Mouse (Mus musculus): ENCODE data around the gene Cabp4. TPM values are rescaled to one million over a fixed set of nuclear protein-coding genes. Genes with fewer than 3 reads are reported as not detected.

The Cabp4 gene
- polyA plus RNA-seq, 2 experiments: 0.15 TPM; not detected in 1

- no peak overlapping the region for H3K9ac ChIP-seq (replicated peaks)
- peaks cover 16% of the 10 kb centered on the region; the same call in 1 of the 2 replicates for H3K36me3 ChIP-seq (replicated peaks; ENCODE audit: control insufficient read depth, insufficient read depth, low read depth)
- WGBS (ENCODE audit: insufficient replicate concordance): 88% methylated on average over 10 of the region's 10 CpGs
- H3K27ac ChIP-seq: no peak overlapping the region
- TF ChIP-seq EP300 (IDR thresholded peaks at IDR 0.05; ENCODE audit: low read depth) (no peak), CTCF (IDR thresholded peaks at IDR 0.05; ENCODE audit: low read depth) (no peak)
- no peak overlapping the region for H3K4me3 ChIP-seq (ENCODE audit: insufficient read depth in 1 of 2, low read depth in 2 of 2, low read length in 2 of 2)
- peaks cover 9 to 13% of the 10 kb centered on the region in 2 experiments for H3K4me1 ChIP-seq (replicated peaks; ENCODE audit: control insufficient read depth in 2 of 2, insufficient read depth in 2 of 2, low read length in 1 of 2)
- no peak for DNase-seq (ENCODE audit: low read depth in 3 of 3, low spot score in 3 of 3)
- no peaks in the 10 kb centered on the region for H3K27me3 ChIP-seq (ENCODE audit: control insufficient read depth, insufficient read depth, low read length)
- H3K4me2 ChIP-seq (ENCODE audit: low read depth): no peak overlapping the region
- H3K9me3 ChIP-seq (ENCODE audit: control insufficient read depth, low read length): no peaks in the 10 kb centered on the region
- no peak for ATAC-seq (ENCODE audit: insufficient read depth)
These were observed 28.7 kb downstream of the Cabp4 start for GRCm38 (mm10) chr19:4115144-4115543.

- Histone ChIP-seq H3K36me3 (replicated peaks; ENCODE audit: control insufficient read depth, insufficient read depth, low read depth) (peaks cover 16% of the 10 kb centered on the region; the same call in 1 of the 2 replicates), H3K27ac (no peak overlapping the region), H3K4me1 (replicated peaks; ENCODE audit: control insufficient read depth in 2 of 2, insufficient read depth in 2 of 2, low read length in 1 of 2) (peaks cover 9 to 13% of the 10 kb centered on the region in 2 experiments; a peak in 3 of 4 replicates), H3K27me3 (ENCODE audit: control insufficient read depth, insufficient read depth, low read length) (no peaks in the 10 kb centered on the region), H3K9ac (replicated peaks) (no peak overlapping the region), H3K9me3 (ENCODE audit: control insufficient read depth, low read length) (no peaks in the 10 kb centered on the region), H3K4me2 (ENCODE audit: low read depth) (no peak overlapping the region), H3K4me3 (ENCODE audit: insufficient read depth in 1 of 2, low read depth in 2 of 2, low read length in 2 of 2) (no peak overlapping the region)
- TF ChIP-seq CTCF (IDR thresholded peaks at IDR 0.05; ENCODE audit: low read depth) (no peak), EP300 (IDR thresholded peaks at IDR 0.05; ENCODE audit: low read depth) (no peak)
- ATAC-seq (ENCODE audit: insufficient read depth): no peak
- DNase-seq (ENCODE audit: low read depth in 3 of 3, low spot score in 3 of 3): no peak
- 82% methylated on average over 10 of the region's 10 CpGs for WGBS (ENCODE audit: insufficient replicate concordance)
These were observed 29.3 kb downstream of the Cabp4 start for GRCm38 (mm10) chr19:4114551-4114950.

DNA sequence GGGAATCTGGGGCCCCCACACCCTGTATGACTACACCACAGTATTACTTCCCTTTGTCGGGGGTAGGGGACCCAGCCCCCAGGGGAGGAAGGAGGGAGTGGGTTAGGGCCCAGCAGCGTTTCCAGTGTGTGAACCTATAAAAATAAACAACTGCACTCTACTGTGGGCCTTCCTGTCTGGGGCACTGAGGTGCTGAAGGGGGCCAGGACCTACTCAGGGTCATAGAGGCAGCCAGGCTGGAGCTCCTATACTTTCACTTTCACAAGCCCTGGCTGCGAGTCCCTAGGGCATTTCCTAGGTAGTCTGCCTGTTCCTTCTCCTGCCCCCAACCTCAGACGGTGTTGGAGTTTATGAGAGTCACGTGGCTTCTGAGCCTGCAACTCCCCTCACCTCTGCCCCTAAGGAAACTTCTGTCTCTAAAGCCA is 30.0 kb downstream of the Cabp4 start:
- WGBS (ENCODE audit: insufficient replicate concordance): 13% methylated on average over 5 of the region's 5 CpGs
- Histone ChIP-seq H3K4me1 (replicated peaks; ENCODE audit: control insufficient read depth in 2 of 2, insufficient read depth in 2 of 2, low read length in 1 of 2) (peaks cover 9 to 13% of the 10 kb centered on the region in 2 experiments; a peak in 3 of 4 replicates), H3K4me2 (ENCODE audit: low read depth) (peak overlapping the region; percentile 45), H3K27me3 (ENCODE audit: control insufficient read depth, insufficient read depth, low read length) (no peaks in the 10 kb centered on the region), H3K9ac (replicated peaks) (peak overlapping the region; percentile 9), H3K27ac (no peak overlapping the region; the same call in 1 of the 2 replicates), H3K4me3 (ENCODE audit: insufficient read depth in 1 of 2, low read depth in 2 of 2, low read length in 2 of 2) (peak overlapping the region in 1 of 2 experiments; percentile 6; a peak in 1 of 4 replicates), H3K36me3 (replicated peaks; ENCODE audit: control insufficient read depth, insufficient read depth, low read depth) (peaks cover 16% of the 10 kb centered on the region; the same call in 1 of the 2 replicates), H3K9me3 (ENCODE audit: control insufficient read depth, low read length) (no peaks in the 10 kb centered on the region)
- ATAC-seq (ENCODE audit: insufficient read depth): peak; percentile 18; the same call in 1 of the 2 replicates
- DNase-seq (ENCODE audit: low read depth in 3 of 3, low spot score in 3 of 3): no peak
- TF ChIP-seq EP300 (IDR thresholded peaks at IDR 0.05; ENCODE audit: low read depth) (no peak), CTCF (IDR thresholded peaks at IDR 0.05; ENCODE audit: low read depth) (no peak)

DNA sequence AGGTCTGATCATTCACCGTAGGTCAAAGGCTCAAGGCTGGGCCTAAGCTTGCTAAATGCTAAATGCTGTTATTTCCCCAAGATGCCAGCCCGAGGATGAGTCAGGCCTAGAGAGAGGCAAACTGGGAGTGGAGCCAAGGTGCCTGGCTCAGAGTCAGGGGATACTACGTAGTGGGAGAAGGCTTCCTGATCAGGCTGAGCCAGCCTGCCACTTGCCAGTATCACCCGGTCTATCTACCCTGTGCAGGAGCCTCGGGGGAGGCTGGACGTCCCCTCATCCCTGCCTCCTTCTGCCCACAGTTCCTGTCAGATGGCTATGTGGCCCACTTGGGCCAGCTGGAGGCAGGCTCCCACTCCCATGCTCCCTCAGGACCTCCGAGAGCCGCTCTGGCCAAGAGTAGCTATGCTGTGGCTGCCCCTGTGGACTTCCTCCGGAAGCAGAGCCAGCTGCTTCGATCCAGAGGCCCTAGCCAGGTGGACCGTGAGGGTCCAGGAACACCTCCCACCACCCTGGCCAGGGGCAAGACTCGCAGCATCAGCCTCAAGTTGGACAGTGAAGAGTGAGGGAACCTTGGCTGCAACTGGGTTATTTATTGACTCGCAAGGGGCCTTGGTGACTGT is 30.5 kb downstream of the Cabp4 start:
- TF ChIP-seq CTCF (IDR thresholded peaks at IDR 0.05; ENCODE audit: low read depth): no peak
- no peak for TF ChIP-seq EP300 (IDR thresholded peaks at IDR 0.05; ENCODE audit: low read depth)
- no peaks in the 10 kb centered on the region for H3K27me3 ChIP-seq (ENCODE audit: control insufficient read depth, insufficient read depth, low read length)
- no peak for DNase-seq (ENCODE audit: low read depth in 3 of 3, low spot score in 3 of 3)
- no peaks in the 10 kb centered on the region for H3K9me3 ChIP-seq (ENCODE audit: control insufficient read depth, low read length)
- peak overlapping the region; percentile 45 for H3K4me2 ChIP-seq (ENCODE audit: low read depth)
- H3K4me3 ChIP-seq (ENCODE audit: insufficient read depth in 1 of 2, low read depth in 2 of 2, low read length in 2 of 2): peak overlapping the region in 1 of 2 experiments; percentile 6; a peak in 1 of 4 replicates
- peak; percentile 76 for ATAC-seq (ENCODE audit: insufficient read depth)
- peaks cover 9 to 13% of the 10 kb centered on the region in 2 experiments; a peak in 3 of 4 replicates for H3K4me1 ChIP-seq (replicated peaks; ENCODE audit: control insufficient read depth in 2 of 2, insufficient read depth in 2 of 2, low read length in 1 of 2)
- H3K9ac ChIP-seq (replicated peaks): peak overlapping the region; percentile 9
- 27% methylated on average over 13 of the region's 13 CpGs for WGBS (ENCODE audit: insufficient replicate concordance)
- H3K36me3 ChIP-seq (replicated peaks; ENCODE audit: control insufficient read depth, insufficient read depth, low read depth): peaks cover 16% of the 10 kb centered on the region; the same call in 1 of the 2 replicates
- H3K27ac ChIP-seq: peak overlapping the region; percentile 25; the same call in 1 of the 2 replicates
